Mouse (Mus musculus) thymus, adult 18-20 months (tissue): ENCODE measurements around the gene Gstp3.

ENCODE experiments used
- DNase-seq, 2 experiments: peaks; one replicate each; pipeline ENCODE4 v3.0.0; 2022; ENCODE audit warnings: mixed read lengths in 2 of 2

The Gstp3 gene

DNA sequence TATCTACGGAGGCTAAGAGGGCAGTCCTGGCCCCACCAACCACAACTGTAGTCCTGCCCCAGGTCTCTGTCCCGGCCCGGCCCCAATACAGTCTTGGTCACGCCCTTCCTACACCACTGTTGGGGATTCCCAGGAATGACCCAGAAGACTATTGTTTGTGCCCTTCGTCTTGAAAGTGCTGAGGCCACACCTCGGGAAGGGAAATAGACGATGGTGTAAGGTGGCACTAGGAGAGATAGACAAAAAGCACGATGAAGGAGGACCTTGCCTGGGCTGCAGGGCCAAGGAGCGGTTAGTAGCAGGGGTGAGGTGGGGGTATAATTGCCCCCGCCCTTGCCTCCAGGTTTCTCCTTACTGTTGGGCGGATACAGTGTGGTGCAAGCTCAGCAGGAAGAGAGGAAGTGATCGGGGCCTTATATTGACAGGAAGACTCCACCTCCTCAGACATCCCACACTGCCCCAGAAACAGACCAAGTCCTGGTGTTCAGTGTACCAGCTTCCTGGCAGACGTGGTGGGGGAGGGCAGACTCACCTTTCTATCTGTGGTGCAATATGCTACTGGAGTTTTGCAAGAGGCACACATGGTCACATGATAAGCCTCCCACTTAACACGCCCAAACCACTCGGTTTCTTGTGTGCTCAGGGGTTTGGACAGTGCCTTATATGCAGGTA is at the start of gene Gstp3:
TSS of gene Gstp3 (minus strand) at position 501 of the 672 bp plus-strand sequence.
- DNase-seq, result peak in 1 of 2 experiments; percentile 54

DNA sequence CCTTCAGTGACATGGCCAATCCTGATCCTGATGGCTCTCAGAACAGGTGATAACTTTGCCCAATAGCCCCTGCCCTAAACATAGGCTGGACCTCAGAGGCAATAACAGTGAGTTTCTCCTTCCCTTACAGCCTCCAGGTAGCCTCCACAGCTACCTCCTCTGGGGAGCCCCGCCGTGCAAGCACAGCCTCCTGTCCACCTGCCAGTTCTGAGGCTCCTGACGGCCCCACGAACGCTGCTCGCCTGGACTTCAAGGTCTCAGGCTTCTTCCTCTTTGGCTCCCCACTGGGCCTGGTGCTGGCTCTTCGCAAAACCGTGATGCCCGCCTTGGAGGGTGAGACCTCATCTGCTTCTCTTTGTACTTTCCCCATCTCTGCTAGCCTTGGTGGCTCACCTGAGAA is 49.2 kb upstream of the Gstp3 start:
- DNase-seq, result no peak

DNA sequence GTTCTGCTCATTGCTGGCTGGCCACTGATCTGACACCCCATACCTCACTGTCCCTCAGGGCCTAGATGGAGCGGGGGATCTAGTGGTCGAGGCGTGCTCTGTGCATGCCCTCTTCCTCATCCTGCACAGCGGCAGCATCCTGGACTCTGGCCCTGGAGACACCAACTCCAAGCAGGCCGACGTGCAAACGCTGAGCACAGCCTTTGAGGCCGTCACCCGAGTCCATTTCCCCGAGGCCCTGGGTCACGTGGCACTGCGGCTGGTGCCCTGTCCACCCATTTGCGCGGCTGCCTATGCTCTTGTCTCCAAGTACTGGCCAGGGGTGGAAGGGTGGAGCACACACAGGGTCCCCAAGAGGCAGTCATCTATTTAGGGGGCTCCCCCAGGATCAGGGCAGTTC is 47.3 kb upstream of the Gstp3 start:
- no peak for DNase-seq

DNA sequence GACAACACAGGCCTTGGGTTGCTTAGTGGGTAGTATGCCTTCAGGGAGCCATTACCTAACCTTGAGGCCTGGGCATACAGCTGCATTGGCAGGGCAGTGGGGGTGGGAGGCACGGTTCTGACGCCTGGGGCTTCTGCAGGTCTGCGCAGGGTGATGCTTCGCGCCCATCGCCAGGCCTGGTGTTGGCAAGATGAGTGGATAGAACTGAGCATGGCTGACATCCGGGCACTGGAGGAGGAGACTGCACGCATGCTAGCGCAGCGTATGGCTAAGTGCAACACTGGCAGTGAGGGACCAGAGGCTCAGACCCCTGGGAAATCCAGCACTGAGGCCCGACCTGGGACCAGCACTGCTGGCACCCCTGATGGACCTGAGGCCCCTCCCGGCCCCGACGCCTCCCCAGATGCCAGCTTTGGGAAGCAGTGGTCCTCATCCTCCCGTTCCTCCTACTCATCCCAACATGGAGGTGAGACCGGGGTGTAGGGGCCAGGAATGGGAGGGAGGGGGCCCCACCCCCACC is 45.4 kb upstream of the Gstp3 start:
- DNase-seq, result no peak

DNA sequence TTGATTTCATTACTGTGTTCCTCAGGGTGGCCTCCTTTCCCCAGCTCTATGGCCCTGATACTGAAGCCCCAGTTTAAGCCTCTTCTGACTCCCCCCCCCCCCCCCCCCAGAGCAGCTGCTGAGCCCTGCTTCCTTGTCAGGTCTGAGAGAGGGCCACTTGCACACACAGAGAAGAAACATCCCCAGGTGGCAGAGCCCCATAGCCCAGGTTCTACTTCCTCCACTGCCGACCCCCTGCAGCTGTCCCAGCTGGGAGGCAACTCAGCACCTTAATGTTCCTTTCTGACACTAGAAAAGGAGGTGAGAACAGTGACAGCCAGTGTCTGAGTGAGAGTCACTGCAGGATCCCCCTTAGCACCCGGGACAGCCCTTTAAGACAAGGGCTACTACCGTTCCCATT is 44.4 kb upstream of the Gstp3 start:
- no peak for DNase-seq

DNA sequence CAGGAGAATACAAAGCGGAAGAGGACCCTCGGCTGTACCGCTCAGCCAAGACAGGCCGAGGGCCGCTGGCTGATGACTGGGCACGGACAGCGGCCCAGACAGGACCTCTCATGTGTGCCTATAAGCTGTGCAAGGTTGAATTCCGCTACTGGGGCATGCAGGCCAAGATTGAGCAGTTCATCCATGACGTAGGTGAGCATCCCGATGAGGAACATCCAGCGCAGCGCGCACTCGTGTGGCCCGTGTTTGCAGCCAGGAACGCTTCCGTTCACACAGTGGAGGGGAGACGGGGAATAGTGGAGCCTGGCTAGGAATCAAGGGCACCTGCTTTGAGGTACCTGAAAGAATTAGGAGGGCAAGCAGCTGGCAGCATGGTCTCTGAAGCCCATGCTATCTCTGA is 43.9 kb upstream of the Gstp3 start:
- no peak for DNase-seq

DNA sequence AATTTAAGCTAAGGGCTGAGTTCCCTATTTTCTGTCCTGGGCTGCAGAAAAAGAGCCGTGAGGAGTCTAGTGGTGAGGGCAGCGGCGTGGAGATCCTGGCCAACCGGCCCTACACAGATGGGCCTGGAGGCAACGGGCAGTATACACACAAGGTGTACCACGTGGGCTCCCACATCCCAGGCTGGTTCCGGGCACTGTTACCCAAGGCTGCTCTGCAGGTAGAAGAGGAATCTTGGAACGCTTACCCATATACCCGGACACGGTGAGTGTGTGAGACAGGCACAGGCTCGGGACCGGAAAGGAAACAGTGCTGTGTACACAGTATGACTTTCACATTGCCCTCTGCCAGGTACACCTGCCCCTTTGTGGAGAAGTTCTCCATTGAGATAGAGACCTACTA is 43.3 kb upstream of the Gstp3 start:
- no peak for DNase-seq

DNA sequence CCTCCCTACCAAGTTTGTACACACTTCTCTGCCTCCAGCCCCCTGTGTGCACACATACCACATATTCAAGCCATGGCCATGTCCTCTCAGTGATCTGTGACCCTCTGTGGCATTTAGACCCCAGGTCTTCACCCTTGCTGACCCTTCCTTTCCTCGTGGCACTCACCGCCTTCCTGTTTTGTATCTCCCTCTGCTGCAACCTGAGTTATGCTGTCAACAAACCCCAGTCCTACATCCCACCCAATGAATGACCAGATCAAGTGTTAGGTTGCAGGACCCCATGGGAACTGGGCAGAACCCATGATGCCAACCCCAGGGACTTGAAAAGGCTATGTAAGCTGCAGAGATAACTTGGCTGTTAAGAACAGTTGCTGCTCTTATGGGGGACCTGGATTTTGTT is 42.7 kb upstream of the Gstp3 start:
- DNase-seq, result no peak

DNA sequence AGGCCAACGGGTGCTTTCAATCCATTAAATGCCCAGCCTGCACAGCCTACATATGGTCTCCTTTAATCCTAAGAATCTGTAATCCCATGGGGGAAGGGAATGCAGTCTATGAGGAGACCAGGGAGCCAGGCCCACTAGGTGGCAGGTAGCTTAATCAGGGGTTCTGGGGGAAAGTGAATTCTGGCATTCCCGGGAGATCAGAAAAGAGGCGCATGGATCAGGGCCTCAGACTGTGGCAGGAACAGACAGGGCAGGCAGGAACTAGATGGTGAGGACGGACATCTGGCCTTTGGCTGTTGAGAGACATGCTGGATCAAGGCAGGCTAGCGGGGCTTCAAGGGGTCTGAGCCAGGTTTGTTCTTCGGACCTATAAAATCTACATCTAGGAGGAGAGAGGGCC is 42.1 kb upstream of the Gstp3 start:
- DNase-seq, result no peak

DNA sequence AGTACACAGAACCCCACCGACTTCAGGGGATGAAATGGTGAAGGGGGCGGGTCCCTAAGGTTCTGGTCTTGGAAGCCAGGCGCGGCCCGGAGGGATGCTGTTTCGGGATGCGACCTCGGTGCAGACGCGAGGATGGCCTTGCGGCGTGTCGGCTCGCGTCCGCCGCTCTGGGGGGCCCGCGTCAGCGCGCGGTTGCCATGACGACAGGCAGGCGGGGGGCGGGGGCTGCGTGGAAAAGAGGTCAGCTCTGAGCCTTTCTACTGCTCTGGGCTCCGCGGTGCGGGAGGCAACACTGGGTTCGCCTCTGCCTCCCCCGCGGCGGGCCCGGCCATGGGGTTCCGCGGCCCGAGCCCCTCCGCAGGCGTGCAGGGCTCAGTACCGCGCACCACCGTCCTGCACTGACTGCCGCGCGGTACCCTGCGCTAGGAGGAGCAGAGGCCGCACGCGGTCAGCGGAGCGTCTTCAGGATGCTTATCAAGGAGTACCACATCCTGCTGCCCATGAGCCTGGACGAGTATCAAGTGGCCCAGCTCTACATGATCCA is 41.4 kb upstream of the Gstp3 start:
- no peak for DNase-seq

DNA sequence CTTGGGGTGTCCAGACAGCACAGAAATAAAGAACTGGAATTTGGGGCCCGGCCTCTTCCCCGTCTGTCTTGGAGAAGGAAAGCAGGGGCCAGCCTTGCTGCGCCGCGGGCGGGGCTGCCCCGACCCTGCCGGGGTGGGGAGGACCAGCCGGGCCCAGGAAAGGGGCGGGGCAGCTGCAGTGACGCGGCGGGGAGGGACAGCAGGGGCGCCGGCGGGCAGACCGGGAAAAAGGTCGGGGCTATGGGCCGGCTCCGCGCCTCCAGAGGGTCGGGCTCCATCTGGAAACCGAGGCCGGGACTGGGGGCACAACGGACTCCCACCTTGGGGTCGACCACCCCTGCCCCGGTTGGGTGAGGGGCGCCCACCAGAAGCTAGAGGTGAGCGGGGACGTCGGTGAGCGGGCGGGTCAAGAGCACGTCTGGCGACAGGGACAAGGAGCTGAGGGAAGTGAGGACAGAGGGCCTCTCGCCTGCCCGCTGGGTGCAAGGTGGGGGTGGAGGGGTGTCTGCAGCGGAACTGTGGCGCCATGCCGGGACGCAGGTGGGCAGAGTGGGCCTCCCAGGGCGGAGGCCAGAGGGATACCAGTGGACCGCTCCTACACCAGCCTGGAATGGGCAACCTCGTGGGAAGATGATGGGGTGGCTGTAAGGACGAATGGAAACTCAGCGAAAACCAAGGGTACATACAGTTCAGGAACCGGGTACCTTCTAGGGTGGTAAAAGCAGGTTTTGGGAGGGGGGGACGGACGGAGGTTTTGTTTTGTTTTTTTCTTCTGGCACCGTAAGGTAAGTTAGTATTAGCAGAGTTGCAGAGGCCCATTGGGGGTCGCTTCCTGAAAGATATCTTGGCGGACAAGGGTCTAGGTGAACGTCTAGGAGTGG is 40.7 kb upstream of the Gstp3 start, which contains the start of gene Pitpnm1:
TSS of gene Pitpnm1 (plus strand) at position 162 of the 881 bp plus-strand sequence.
- DNase-seq, result peak; percentile 67 to 75

DNA sequence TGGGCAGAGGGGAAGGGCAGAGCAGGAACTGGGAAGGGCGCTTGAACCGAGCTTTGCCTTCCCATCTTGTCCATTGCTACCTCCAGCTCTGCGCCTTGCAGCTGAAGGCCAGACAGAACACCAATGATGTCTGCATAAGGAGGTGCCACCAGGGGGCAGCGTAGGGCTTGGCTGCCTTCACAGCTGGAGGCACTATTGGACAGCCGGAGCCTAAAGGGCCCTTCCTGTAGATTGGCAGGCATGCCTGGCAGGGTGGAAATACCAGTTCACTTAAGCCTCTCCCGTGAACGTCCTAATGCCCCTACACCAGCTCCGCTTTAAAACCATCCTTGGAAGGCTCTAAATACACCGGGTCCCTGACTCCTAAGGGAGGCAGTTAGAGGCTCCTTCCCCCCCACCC is 39.7 kb upstream of the Gstp3 start:
- peak; percentile 83 to 86 for DNase-seq

DNA sequence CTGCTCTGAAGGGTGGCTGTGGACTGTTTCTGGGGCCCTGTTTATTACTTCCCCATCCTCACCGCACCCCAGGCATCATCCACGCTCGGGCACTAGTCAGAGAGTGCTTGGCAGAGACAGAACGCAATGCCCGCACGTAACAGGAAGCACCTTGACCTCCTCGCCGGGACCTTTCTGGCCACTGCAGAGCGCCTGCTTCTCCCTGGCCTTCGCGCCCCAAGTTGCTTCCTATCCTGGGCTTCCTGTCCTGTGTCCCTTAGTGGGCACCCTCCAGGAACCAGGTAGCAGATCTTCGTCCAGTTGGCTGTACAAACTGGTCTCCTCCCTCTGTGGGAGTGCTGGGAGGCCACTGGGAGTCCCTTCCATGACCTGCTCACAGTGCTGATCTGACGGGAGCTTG is 39.1 kb upstream of the Gstp3 start:
- no peak for DNase-seq

DNA sequence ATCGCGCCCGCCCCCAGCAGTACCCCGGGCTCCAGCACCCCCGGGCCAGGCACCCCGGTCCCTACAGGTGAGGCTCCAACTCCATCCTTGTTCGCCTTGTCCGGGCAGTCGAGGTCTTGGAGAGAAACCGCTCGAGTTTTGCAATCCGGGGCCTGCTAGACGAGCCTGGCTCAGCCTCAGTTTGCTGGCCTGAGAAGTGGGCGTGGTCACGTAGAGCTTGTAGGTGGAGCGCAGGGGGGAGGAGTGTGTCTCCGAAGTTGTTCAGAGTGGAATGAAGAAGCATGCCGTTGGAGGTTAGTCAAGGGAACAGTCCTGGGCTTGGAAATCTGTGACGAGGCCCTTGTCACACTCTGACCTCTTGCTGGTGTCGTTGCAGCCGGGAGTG is 38.1 kb upstream of the Gstp3 start:
- DNase-seq, result no peak

DNA sequence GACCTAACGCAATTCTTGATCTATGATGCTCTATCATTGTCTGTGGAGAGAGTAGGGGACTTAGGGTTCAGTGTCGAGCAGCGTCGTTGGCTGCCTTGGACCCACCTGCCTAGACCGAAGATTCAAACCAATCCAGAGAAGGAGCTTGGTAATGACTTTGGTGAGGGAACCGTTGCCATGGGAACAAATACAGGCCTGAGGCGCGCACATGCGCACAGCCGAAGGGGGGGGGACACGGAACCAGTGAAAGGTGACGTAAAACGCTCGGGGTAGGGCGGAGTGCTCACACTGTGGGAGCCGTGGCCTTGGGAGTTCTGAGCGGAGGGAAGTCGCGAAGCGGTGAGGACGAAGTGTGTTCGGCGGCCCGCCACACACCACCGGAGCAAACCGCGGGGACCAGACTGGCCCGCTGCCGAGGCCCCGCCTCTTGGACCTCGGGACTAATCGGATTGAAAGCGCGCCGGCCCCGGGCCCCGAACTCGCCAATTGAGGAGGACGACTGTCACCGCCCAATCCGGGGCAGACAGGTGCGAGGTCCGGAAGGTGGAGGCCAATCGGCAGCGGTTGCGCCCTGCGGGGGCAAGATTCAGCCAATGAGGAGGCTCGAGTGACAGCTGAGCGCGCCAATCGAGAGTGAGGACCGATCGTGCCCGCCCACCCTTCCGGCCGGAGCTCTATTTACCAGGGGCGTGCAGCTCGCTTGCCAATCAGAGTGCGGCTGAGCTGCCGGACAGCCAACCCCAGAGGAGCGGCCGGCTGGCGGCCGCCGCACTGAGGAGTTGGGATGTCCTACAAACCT is 37.5 kb upstream of the Gstp3 start, which contains the start of gene Cdk2ap2:
TSS of gene Cdk2ap2 (plus strand) at position 541 of the 799 bp plus-strand sequence.
- DNase-seq, result peak; percentile 98 to 99

DNA sequence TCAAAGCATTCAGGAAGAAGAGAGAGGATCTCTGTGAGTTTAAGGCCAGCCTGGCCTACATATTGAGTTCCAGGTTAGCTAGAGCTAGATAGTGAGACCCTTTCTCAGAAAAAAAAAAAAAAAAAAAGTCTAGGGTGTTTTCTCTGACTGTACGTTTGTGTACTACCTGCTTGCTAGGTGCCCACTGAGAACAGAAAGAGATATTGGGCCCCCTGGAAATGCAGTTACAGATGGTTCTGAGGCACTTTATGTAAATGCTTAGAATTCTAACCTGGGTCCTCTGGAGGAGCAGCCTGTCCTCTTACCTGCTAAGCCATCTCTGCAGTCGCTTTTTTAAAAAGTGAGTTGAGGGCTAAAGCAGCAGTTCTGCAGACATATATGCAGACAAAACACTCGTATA is 36.4 kb upstream of the Gstp3 start:
- DNase-seq, result no peak

DNA sequence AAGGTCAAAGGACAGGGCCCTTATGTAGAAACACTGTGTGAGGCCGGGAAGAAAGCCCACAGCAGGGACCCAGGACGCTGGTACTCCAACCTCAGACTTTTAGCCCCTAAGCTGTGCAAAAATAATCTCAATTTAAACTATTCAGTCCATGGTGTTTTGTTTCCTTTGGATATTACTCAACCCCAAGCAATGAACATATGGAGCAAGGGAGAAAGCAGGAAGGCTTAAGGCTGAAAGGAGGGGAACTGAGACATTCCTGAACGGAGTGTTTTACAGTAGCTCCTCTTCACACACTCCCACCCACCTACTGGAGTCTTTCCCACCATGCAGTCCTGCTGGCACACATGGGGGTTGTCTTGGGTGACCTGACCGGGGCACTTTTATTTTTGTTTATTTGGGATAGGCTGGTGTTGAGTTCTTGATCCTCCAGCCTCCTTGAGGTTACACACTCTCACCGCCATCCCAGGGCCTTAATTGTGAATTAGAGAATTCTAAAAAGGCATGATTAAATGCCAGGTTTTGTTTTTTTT is 35.5 kb upstream of the Gstp3 start:
- DNase-seq, result no peak

DNA sequence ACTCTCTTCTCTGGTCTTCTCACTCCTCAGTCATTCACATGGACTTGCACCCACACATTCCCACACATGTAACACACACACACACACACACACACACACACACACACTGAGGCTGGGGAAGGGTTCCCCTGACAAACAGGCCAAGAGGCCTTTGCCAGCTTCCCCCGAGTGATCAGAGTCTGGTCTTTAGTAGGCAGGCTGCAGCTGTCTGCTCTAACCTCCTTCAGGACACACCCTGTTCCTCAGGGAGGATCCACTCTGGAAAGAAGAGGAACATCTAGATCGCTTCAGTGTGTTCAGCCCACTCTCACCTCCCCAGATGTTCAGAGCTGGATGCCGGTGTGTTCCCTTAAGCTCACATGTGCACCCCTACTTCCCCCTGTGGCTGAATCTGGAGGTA is 35.0 kb upstream of the Gstp3 start:
- no peak for DNase-seq

DNA sequence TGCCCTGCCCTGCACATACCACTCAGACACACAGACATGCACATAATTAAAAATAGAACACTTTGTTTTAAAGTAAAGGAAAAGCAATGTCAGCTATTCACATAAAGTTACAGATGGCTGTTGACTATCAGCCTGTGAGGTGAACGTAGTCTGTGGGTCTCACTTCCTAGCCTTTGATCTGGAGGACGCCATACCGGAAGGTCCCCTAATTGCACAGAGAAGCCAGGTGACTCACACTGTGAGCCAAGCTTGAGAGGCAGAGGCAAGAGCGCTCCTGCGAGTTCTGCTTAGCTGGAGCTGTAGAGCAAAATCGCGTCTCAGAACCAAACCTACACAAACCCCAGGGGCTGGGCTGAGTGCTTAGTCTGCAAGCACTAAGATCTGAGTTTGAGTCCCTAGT is 34.4 kb upstream of the Gstp3 start:
- no peak for DNase-seq

DNA sequence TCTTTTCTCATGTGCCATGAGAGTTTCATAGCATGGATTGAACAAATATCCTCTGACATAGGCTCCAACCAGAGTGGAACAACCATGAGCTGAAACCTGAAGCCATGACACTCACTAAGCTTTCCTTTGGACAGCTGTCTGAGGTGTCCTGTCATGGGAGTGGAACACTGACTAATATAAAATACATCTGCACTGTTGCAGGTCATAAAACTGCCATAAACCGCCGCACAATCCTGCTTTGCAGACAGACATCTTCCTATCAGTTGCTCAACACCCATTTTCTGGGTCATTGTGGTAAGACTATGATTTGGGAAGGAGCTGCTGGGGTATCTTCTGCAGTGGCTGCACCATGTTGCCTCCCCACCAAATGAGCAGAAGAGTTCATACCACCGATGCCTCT is 33.4 kb upstream of the Gstp3 start:
- DNase-seq, result no peak

DNA sequence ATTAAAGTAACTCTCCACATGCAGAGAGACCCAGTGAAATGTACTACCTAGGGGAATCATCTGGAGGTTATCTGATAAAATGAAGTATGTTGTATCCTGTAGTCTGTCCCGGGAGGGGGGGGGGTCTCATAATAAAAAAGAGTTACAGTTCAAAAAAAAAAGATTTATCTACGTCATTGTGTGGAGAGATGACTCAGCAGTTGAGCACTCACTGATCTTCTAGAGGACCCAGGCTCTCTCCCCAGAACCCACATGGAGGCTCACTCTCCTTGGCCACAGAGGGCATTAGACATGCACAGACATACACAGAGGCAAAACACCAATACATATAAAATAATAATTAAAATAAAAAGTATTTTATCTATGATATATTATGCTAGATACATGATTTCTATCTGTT is 32.0 kb upstream of the Gstp3 start:
- DNase-seq, result no peak

DNA sequence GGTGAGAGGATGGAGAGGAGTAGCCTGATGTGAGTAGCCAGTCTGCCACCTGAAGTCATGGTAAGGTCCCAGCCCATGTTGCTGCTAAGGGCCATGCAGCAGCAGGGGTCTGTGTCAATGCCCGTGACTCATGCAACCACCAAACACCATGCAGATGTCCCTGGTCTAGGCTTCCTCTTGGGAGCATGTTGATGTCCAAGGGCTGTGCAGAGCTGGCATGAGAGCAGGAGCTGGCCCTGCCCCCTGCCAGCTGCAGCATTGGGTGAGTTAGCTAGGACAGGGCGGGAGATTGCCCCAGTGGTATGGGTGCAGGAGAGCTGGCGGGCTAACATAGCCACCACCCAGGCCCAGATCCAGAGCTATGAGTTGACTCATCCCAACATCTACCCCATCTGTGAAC is 31.1 kb upstream of the Gstp3 start:
- no peak for DNase-seq

DNA sequence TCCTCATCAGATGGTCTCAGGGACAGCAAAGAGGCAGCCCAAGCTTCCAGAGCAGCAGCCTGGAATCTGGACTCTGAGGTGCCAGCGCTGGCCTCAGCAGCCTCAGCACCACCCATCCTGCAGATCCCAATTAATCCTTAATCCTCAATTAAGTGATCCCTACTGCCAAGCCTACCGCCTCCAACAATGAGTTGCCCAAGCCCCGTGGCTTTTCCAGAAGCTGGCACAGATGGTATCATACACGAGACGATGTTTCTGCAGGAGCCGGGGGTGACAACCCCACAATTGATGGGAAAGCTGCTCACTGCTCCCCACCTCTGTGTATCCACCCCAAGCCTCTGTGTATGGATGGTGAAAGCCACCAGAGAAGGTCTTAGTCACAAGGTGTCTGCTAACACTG is 29.8 kb upstream of the Gstp3 start:
- DNase-seq, result no peak
